Mouse (Mus musculus): ENCODE measurements around the gene Rad23b.

DNA sequence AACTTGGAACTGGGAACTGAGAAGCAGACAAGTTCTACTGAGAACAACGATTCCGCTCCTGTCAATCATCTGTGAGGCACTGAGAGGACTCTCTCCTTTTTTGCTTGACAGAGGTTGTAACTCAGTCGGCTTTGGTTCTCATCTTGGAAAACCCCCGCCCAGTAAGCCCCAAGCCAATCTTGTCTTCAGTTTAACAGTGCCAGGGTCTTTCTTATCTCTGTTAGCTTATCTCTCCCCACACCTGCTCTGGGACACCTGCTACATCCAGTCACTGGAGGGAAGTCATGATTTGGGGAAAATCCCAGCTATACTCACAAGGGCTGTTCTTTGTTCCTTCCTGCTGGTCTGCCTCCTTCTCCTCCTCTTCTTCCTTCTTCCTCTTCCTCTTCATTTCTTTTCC is 76.4 kb downstream of the Rad23b start:
- no peak for TF ChIP-seq CTCF (IDR thresholded peaks at IDR 0.05; ENCODE audit: low read depth, low read length)
- no peak for TF ChIP-seq POLR2A (IDR thresholded peaks at IDR 0.05; ENCODE audit: insufficient read depth, low read length)
